Mouse (Mus musculus): Measurements from ENCODE around the gene Kdm5c.

The Kdm5c gene

DNA sequence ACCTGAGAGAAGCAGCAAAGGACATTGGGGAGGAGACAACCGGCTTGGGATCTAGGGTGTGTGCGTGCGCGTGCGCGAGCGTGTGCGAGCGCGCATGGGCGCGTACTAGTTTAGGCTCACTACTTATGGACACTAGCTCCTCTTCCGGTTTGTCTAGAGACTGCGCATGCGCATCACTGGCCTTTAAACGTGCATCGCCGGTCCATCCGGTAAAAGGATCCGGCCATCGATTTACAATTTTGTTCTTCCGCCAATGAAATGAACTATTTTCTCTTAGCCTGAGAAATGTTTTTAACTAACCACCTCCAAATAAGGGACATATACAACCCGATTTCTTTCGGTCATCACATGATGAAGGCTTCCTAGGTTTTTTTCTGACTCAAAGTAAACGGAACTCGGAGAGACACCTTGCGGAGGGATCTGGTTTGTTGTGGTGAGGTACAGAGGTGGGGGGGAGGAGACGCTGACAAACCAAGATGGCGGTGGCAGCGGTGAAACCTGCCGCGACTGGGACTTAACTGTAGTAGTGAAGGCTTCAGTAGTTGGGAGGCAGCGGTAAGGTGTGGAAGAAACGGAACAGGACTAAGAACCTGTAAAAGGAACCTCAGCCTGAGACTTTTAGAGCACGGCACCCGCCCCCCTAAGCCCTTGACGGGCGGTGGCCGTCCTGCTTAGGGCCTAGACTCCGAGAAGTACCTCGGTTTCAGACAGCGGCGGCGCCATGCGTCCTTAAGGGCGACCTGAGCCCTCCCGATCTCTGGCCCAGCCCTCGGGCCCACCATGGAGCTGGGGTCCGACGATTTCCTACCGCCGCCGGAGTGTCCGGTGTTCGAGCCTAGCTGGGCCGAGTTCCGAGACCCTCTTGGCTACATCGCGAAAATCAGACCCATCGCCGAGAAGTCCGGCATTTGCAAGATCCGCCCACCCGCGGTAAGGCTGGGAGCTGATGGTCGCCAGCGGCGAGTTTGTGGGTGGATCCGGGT lies at the start of gene Kdm5c:
Gene Kdm5c (plus strand): TSS at position 240 of the 983 bp plus-strand sequence.
- in situ Hi-C loops (cut with MboI, MseI): no loop called here

DNA sequence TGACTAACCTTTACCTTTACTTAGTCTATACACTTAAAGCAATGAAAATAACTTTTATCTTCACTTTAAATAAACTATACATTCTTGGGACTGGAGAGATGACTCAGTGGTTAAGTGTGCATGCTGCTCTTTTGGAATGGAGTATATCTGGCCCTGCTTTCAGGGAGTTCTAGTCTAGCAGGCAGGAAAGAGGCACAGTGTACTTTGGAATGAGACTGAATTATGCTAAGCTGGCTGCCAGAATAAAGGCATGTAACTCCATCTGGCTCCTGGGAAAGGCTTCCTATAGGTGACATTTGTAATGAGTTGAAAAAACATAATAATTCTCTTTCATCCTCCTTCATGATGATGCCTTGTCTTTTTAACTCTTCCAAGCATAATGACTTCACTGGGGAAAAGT lies 45.7 kb upstream of the Kdm5c start:
- in situ Hi-C loops (cut with MboI, MseI): no loop called here

DNA sequence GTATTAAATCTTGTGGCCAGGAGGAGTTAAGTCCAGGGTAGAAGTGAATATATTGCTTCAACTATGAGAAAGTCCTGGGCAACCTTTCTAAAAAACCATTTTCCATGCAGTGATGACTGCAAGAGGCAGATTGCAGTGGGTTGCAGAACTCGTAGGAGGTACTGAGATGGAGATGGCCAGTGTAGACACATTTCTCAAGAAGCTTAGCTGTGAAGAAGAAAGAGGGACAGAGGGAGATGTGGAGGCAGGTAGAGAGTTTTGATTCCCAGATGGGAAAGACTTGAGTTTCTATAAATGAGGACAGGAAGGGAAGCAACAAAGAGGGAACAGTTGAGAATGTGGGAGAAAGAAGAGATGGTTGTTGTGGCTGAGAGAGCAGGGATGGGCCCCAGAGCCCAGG lies 41.6 kb upstream of the Kdm5c start:
- in situ Hi-C loops (cut with MboI, MseI): no loop called here

DNA sequence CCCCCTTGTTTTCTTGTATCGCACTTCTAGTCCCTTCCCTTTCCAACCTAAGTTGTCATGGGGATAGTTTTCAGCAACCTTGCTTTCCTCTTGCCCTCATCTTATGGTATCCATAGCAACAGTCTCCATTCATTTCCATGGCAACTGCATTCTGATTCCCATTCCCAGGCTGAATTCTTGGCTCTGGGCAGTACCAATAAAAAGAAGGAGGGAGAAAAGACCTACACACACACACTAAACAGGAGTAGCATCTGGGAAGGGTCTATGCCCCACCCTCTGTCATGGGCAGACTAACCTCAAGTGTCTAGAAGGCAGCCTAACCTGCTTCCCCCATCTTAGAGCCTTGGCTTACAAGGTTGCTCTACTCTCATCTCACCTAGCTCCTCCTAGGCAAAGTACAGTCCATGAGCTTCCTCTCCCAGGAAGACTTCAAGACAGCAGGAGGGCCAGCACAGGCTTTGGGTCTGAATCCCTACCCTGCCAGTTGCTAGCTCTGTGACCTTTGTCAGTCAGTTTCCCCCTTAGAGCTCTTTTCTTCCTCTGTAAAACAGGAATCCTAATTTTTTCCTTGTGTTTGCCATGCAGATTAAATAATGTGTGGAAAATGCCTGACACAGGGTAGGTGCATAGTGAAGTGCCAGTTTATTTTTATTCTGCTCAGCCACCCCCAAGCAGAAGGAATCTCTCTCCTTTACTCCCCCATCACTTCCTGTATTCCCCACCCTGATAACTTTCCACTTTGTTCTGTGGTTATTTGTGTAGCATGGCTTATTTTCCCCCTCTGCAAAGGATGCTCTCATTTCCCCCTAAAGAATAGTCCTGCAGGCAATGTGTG lies 34.8 kb upstream of the Kdm5c start:
- in situ Hi-C loops (cut with MboI, MseI): no loop called here

DNA sequence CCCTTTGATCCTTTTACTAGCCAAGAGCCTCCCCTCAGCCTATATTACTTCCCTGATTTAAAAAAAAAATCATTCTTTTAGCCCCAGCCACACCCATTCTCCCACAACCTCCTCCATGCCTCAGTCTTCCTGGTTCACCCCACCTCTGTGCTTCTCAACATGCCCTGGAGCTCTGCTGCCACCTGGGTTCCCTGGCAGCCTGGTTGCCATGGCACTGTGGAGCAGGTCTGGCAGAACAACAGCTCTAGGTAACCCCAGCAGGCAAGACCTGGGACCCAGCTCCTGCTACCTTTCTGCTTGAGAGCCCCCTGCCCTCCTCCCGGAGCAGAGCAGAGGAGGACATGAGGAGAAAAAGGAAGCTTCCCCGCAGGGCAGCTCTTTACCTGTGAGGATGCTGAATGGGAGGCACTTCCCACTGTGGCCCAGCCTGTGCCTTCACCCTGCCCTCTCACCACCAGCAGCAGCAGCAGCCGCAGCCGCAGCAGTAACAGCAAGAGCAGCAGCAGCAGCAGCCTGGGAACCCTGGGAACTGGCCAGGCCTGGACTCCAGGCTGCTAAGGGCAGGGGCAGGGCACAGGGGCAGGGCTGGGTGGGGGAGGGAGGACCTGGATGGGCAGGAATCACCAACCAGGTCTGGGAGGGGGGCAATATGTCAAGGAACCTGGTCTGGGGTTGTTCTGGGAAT lies 30.9 kb upstream of the Kdm5c start:
- in situ Hi-C loops (cut with MboI, MseI): no loop called here

DNA sequence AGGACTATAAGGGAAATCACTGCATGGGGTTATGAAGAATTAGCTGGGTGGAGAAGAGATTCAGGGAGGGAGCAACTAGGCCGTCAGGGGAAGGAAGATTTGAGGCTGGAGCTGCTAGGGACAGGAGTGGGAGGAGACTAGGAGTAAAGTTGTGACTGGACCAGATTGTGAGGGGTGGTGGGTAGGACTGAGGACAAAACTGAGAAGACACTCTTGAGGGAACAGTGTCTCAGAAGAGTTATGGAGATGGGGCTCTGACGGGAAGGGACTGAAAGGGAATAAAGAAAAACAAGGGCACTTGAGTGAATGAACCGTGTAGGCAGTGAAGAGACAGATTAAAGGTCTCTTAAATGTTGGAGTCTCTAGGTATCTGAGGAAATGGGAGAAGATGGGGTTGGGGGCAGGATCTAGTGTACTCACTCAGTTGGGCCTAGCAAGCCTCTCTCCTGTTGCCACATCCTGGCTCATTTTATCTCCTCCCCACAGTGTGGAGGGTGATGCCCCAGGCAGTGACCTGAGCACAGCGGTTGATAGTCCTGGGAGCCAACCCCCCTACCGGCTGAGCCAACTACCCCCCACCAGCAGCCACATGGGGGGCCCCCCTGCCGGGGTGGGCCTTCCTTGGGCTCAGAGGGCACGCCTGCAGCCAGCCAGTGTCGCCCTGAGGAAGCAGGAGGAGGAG lies 30.3 kb upstream of the Kdm5c start:
- in situ Hi-C loops (cut with MboI, MseI): no loop called here

DNA sequence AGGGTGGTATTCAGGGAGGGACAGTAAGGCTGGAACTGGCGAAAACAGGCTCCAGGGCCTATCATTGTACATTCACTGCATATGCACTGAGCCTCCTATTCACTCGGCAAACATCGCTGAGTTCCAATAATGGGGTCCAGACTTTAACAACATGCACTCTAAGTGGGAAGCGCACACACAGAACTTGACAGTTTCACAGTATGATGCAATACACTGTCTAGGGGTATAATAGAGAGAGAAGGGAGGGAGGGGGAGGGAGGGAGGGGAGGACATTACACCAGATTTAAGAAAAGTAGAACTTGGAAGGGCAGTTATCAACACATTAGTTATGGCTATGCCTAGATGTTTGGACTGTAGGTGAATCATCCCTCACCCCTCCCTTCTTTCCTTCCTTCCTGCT lies 29.6 kb upstream of the Kdm5c start:
- in situ Hi-C loops (cut with MboI, MseI): no loop called here

DNA sequence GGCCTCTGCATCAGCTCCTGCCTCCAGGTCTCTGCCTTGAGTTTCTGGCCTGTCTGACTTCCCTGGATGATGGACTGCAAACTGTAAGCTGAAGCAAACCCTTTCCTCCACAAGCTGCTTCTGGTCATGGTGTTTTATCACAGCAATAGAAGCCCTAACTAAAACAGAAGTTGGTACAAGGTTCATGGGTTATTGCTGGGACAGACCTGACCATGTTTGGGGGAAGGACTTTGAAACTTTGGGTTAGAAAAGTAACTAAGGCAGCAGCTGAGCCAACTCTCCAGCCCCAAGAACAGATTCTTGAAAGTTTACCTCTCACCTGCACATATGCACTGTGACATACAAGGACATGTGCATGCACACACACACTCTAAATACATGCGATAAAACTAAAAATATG lies 27.3 kb upstream of the Kdm5c start:
- in situ Hi-C loops (cut with MboI, MseI): no loop called here

DNA sequence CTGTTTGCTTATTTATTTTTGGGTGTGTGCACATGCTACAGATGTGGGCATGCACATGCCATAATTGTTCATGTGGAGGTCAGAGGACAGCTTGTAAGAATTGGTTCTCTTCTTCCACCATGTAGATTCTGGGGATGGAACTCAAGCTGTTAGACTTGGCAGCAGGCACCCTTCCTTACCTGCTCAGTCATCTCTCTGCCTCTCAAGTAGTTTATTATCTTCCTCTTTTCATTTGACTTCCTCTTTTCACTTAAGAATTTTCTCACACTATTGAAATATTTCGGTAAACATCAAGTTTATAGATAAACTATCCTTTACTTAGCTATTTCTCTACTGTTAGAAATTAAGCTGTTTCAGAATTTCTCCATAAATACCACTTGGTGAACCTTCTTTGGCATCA lies 18.1 kb upstream of the Kdm5c start:
- in situ Hi-C loops (cut with MboI, MseI): no loop called here

DNA sequence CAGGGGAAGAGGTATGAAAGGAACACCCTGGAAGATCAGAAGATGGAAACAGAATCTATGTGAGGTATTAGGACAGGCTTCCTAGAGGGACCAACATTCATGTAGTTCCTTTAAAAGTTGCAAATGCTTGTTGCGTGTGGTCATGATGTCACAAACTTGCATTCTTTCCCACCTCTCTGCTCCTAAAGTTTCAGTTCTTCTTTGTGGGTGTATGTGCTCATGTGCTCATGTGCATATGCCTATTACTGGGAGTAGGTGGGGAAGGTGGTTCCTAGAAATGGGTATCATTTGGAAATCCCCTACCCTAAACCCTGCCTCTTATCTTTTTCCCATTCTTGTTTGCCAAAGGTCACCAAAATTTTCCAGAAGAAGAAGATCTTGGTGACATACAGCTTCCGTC lies 14.3 kb upstream of the Kdm5c start:
- in situ Hi-C loops (cut with MboI, MseI): no loop called here

DNA sequence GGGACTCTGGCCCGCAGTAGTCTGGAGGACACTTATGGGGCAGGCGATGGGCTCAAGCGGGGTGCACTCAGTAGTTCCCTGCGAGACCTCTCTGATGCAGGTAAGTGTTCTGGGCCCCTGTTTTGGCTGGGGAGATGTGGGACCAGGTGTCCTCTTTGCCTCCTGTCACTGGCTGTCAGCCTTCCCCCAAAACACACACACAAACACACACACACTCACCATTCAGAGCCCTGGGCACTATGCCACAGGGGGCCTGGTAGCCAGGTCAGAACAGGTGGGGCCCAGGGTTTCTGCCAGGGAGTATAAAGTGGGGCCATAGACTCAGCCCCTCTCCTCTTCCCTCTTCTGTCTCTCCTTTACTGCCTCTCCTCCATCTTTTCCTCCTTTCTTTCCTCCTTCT lies 11.1 kb upstream of the Kdm5c start:
- in situ Hi-C loops (cut with MboI, MseI): no loop called here

DNA sequence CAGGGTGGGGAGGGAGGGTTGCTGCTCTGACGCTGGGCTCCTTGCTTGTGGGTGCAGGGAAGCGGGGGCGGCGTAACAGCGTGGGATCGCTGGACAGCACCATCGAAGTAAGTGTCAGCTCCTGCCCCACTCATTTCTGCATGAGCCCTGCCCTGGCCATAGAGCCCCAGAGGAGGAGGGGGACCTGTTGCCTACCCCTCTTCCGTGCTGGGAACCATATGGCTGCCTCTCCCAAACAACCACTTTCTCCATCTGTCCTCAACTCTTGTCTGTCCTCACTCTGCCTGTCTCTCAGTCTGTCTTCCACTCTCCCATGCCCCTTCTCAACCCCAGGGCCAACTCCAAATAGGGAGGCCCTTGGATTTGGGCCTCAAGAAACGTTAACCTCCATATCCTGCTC lies 10.6 kb upstream of the Kdm5c start:
- in situ Hi-C loops (cut with MboI, MseI): no loop called here

DNA sequence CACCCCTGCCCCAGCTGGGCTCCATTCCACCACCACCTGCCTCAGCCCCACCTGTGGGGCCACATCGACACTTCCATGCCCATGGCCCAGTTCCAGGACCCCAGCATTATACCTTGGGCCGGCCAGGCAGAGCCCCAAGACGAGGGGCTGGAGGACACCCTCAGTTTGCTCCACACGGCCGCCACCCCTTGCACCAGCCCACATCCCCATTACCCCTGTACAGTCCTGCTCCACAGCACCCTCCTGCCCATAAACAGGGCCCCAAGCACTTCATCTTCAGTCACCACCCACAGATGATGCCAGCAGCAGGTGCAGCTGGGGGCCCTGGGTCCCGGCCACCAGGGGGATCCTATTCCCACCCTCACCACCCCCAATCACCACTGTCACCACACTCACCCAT lies 9.5 kb upstream of the Kdm5c start:
- in situ Hi-C loops (cut with MboI, MseI): no loop called here

DNA sequence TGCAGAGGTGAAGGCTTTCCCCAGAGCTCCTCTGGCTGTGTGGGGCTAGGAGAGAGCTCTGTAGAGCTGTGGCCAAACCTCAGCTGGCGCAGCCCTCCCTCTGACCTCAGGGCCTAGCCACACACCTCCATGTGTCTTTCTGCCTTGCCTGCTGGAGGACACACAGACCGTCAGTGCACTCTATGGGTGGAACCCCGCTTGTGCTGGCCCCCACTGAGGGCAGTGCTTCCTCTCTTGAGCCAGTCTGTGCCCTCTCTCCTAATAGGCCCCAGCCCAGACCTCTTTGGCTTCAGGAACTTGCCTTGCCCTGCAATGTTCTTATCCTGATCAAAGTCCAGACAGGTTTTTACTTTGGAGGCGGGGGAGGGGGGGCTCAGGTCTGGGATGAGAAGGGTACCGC lies 8.5 kb upstream of the Kdm5c start:
- in situ Hi-C loops (cut with MboI, MseI): no loop called here

DNA sequence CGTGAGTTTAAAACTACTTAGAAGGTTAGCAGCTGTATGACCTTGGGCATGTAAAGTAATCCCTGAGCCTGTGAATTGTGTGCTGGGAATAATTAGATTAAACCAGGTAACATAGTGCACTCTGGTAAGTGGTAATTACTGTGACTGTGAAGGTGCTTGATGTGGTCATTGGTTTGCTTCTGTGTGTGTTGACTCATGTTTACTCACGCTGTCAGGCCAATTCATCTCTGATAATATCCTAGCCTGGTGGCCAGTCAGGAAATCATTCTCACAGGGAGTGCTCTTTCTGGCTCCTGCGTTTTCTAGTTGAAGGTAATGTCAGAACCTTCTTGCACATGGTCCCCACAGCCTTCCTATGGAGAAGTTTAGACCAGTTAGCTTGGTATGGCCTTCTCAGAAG lies 1.3 kb downstream of the Kdm5c start:
- in situ Hi-C loops (cut with MboI, MseI): no loop called here

DNA sequence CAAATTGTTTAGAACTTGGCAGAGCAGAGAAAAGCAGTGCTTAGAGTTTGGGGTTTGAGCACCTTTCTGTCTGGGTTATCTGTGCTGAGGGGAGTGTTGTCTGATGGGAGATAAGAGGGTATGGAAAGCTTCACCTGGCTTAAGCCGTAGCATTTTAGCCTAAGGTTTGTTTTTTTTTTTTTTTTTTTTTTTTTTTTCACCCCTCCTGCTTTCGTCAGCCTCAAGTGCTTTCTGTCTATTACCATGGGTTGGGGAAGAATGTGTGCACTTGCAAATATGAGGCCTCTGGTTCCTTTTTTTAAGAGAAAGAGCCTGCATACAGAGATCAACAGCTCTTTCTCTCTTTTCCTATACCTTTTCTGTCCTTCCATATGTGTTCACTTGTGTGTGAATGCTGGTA lies 2.9 kb downstream of the Kdm5c start:
- in situ Hi-C loops (cut with MboI, MseI): no loop called here

DNA sequence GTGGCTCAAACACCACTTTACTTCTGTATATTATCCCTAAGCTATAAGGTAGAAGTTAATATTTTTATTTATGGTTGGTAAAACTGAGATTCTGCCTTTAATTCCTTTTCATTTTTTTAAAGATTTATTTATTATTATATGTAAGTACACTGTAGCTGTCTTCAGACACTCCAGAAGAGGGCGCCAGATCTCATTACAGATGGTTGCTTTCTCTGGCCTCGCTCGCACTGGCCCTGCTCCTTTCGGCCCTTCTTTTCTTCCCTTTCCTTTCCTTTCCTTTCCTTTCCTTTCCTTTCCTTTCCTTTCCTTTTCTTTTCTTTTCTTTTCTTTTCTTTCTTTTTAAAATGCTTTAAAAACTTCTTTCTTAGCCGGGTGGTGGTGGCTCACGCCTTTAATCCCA lies 10.3 kb downstream of the Kdm5c start:
- in situ Hi-C loops (cut with MboI, MseI): loop anchor here (5.0 kb wide), 1 partner anchor 94 kb away; no protein-coding TSS in a partner anchor

DNA sequence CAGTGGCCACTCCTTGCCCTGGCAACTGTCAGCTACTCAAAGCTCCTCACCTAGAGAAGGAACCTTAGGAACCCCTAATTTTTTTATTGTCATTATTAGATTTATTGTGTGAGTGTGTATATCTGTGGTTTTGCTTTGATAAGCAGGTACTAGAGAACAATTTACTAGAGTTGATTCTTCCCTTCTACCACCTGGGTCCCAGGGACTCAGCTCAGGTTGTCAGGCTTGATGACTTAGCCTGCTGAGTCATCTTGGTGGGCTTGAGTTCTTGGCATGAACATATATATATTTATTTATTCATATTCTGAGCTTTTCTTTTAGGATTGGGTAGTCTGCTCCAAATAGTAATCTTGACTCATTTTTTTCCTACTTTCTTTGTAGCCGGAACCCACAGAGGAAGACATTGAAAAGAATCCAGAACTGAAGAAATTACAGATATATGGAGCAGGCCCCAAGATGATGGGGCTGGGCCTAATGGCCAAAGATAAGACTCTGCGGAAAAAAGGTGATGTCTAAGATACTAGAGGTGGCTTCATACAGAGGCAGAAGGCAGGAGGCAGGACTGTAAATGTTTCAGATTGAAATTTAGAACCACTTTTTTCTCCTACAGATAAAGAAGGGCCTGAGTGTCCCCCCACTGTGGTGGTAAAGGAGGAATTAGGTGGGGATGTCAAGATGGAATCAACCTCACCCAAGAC lies 11.8 kb downstream of the Kdm5c start:
- in situ Hi-C loops (cut with MboI, MseI): loop anchor here (5.0 kb wide), 1 partner anchor 93 kb away; no protein-coding TSS in a partner anchor

DNA sequence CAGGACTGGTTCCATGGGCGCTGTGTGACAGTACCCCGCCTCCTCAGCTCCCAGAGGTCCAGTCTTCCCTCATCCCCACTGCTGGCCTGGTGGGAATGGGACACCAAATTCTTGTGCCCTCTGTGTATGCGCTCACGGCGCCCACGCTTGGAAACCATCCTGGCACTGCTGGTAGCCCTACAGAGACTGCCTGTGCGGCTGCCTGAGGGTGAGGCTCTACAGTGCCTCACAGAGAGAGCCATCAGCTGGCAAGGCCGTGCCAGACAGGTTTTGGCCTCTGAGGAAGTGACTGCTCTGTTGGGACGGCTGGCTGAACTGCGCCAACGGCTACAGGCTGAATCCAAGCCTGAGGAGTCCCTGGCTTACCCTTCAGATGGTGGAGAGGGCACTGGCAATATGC lies 38.4 kb downstream of the Kdm5c start:
- in situ Hi-C loops (cut with MboI, MseI): no loop called here

DNA sequence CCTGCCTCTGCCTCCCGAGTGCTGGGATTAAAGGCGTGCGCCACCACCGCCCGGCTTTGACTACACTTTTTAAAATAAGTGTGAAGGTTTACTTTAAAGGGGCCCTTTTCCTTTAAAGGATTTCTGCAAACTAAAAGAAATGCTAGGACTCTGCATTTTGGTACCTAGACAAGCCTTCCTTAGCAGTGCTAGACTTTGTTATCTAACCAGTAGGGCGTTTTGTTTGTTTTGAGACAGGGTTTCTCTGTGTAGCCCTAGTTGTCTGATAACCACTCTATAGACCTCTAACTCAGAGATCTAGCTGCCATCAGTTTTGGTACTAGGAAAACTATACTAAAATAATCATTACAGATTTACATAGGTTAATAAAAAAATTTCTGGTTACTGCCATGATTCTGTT lies 46.6 kb downstream of the Kdm5c start:
- in situ Hi-C loops (cut with MboI, MseI): no loop called here

DNA sequence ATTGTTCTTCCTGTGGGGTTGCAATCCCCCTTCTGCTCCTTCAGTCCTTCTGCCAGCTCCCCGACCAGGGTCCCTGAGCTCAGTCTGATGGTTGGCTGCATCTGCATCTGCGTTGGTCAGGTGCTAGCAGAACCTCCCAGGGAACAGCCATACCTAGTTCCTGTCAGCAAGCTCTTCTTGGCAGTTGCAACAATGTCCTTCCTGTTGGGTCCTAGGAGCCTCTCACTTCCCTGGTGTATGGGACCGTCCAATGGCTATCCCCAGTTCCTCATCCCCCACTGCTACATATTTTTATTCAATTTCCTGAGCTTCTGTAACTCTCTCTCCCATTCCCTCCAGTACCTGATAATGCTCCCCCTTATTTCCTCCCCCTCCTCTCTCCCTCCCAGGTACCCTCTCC lies 51.9 kb downstream of the Kdm5c start:
- in situ Hi-C loops (cut with MboI, MseI): no loop called here

Data from T-helper 1 cell (primary cell).